Mouse (Mus musculus) testis, adult 2 months (tissue): ENCODE results near the gene Ahnak2.

Source experiments
- CTCF ChIP-seq: fragments of 200-500 bp; IDR thresholded peaks from 2 replicates; pipeline ENCODE4 v1.5.1; 2012; ENCODE audit warnings: low read depth, mild to moderate bottlenecking, inconsistent platforms, low read length, moderate library complexity; ENCODE audit not compliant: control insufficient read depth, insufficient read depth, insufficient replicate concordance
- POLR2A ChIP-seq: fragments of 200-500 bp; IDR thresholded peaks from 2 replicates; pipeline ENCODE4 v1.6.1; 2012; ENCODE audit warnings: low read depth, mild to moderate bottlenecking, inconsistent platforms, low read length, moderate library complexity; ENCODE audit not compliant: control insufficient read depth

DNA sequence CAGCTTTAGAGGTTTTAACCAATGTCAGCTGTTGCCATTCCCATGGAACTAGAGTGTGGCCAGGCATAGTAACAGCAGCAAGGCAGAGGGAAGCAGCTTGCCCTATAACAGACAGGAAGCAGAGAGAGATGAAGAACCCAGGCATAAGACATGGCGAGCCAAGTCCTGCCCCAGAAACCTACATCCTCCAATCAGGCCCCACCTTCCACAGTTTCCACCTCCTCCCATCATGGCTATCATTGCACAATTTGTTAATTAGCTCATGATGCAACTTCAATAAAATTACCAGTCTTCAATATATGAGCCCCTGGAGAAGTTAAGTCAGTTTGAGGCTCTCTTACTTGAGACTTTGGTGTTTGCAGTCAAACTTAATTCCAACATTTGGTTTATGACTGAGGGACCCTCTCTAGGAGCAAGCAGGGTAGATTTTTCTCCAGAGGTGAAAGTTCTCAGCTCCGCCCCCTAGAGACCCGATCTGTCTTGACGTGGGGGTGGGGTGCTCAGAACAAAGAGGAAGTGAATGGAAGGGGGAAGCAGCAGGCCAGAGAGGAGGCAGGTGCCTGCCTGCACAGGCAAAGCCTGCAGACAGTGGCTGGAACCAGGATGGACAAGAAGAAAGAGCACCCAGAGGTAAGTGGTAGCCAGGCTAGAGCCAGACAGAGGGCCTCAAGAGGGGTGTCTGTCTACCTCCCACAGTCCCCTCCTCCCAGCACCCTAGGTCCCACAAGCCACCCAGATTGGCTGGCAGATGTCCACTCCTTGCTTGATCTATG, 42.1 kb downstream of the Ahnak2 start, which contains the start of gene Pld4:
- TF ChIP-seq CTCF (no peak), POLR2A (no peak)
